Mouse (Mus musculus) cerebellum, adult 9-11 months (tissue): Measurements from ENCODE around the gene Galnt13.
A peak's percentile ranks its signal among the peaks of the same experiment; 100 is the strongest.
"Not testable (repeated sequence)": the region's sequence is repeated elsewhere in the genome, so short reads cannot be mapped to it uniquely, and the experiment has no call there.

Source experiments
- DNase-seq: peaks from one replicate; pipeline ENCODE4 v3.0.0; 2022

The Galnt13 gene

DNA sequence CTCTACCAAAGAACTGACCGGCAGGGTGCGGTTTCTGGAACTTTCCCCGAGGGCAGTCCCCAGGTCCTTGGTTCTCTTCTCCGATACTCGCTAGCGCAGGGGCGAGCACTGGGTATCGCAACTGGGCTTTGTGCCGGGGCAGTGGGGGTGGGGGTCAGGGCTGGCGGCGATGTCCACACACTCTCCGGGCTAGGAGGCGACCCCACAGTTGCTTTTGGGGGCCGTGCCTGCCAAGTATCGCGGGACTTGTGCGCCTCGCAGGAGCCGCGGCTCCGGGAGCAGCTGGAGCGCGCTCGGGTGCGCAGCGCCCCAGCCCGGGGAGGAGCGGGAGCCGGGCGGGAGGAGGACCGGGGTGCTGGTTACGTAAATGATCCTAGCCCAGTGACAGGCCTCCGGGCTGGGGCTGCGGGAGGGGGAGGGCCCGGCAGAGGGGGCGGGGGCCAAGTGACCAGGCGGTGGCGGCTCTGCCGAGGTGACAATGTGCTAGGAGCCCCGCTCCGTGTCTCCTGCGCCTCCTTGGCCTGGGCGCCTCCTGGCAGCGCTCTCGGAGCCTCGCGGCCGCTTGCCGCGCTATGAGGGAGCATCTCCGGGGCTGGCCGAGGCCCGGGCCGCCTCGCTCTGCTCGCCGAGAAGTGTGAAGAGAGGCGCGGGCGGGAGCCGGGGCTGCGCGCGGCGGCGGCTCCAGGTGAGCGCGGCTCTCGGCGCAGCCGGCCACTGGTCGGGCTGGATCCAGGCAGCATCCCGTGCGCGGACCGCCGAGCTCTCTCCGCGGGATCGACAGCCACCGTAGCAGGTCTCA lies at the start of gene Galnt13:
Galnt13 (plus strand) TSS at position 381 of the 799 bp plus-strand sequence.
- peak; percentile 96 for DNase-seq

DNA sequence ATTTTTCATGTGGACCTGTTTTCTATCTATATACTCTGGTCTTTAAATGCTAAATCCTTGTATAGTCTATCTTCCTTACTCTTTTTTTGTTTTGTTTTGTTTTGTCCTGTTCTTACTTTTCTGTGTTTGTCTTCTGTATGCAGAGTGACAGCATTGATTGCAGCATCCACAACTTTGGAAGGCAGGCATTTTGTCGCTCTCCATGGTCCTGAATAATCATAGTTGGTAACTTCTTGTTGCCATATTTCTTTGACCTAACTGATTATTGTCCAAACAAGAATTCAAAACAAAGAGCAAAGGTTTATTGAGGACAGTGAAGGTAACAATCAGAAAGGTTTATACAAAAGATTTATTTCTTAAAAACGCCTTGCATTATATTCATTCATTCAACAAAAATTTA lies 5.1 kb upstream of the Galnt13 start:
- DNase-seq = no peak

DNA sequence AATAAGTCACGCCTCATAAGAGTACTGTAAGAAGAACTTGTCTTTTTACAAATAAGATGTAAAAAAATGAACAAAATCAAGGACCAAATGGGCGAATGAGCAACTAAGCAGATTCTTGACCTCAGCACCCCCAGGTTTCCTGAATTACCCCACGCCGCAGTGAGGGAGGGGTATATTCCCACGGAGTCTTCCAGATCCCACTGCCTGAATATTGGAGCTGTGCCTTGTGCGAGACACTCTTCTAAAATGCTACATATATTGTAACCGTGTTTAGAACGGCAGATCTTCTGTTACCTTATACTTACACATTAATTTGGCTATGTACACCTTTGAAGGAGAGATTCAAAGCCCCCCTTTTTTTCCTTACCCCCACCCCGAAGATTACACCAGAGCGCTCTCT lies 737 bp upstream of the Galnt13 start:
- DNase-seq = peak; percentile 62

DNA sequence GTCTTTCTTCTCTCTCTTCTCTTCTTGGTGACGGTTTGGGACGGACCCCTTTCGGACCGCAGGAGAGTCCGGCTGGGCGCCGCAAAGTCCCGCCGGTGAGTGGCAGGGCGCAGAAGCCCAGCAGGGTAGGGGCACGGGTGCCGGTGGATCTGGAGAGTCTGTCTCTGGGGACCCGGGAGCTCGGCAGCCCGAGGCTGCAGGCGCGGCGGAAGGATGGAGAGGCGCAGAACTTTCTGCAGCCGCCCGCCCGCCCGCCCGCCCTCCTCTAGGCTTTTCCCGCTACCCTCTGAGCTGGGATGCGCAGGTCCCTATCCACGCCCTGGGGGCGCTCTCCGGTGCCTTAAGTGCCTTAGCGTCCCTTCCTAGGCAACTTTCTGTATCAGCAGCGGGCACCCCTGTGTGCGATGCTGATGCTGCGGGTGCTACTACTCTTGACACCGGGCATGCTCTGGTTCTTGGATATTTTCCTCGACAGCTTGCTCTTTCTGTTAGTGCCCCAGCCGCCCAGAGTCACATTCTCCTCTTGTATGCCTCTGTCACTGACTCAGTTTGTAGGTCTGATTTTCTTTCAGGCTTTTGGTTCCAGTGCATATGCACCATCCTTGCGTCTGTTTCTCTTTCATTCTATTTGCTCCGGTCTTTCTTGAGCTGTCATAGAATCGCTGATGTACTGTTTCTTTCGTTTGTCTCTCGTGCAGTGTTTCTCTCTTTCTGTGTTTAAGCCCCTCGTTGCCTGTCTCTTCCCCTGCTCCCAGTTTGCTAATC lies 801 bp downstream of the Galnt13 start:
- DNase-seq = peak; percentile 80

DNA sequence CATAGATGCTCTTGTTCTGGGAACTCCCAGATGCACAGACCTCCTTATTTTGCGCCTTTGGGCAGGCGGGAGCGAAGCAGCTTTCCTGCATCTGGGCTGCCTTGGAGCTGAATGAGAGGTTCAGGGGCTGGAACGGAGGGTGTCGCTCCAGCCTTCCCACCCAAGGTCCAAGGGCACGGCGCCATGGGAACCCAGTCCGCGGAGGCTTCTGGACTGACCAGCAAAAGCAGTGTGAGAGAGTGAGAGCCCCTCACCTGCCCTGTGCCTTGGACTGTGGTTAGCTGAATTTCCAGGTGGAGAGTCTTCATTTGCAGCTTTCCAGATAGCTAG lies 1.3 kb downstream of the Galnt13 start:
- peak; percentile 76 for DNase-seq

DNA sequence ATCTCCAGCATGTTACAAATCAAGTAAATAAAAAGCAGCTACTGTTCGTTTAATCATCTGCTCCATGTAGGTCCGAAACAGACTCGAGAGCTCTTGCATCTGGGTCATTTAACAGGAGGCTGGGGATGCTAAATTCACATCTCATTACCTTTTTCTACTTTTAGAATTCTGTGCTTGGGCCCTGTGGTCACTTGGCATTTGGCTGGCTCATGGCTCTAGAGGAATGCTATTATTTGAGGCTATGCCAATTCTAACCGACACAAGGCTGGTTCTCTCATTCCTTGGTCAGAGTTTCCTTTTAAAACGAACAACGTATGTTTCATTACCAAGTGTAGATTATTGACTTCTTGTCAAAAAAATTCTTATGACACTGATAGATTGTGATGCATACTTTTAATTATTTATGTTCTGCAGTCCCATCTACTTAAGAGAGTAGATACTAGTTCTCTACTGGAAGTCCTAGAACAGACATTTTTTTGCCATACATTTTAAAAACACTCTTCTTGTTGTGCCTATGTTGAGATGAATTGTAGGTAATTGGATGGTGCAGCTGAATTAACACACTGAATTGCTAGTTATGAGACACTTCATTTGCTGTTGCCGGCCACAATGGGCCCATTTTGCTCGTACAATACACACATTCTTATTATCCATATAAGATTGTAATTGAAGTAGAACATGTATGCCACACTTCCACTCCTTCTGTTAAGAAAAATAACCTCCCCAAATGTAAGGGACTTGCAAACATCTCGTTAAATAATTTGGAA lies 6.8 kb downstream of the Galnt13 start:
- DNase-seq = peak; percentile 88

DNA sequence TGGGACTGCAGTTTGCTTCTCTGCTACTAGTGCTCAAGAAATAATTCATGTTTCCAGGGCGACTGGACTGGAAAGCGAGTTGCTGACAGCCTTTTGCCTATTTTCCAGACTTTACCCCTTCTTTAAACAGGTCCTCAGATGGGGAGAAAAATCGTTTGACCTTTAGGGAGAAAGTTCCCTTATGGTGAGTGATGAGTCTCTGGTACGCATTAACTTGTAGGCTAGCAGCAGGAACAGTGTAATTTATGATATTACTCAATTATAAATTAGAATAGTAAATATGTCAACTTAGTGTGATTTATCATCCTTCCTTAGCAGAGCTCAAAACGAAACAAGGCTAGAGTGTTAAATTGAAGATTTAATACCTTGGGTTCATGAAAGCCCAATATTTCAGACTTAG lies 47.3 kb downstream of the Galnt13 start:
- no peak for DNase-seq

DNA sequence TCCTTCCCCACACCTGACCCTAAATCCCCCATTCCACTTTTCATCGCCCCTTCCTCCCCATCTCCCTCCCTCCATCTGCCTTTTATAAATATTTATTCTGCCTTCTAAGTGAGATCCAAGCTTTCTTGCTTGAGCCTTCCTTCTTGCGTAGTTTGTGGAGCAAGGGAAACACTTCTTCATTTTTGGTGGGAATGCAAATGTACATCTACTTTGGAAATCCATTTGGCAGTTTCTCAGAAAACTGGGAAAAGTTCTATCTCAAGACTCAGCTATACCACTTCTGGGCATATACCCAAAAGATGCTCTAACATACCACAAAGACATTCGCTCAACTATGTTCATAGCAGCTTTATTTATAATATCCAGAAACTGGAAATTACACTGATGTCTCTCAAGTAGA lies 86.9 kb downstream of the Galnt13 start:
- DNase-seq = no peak

DNA sequence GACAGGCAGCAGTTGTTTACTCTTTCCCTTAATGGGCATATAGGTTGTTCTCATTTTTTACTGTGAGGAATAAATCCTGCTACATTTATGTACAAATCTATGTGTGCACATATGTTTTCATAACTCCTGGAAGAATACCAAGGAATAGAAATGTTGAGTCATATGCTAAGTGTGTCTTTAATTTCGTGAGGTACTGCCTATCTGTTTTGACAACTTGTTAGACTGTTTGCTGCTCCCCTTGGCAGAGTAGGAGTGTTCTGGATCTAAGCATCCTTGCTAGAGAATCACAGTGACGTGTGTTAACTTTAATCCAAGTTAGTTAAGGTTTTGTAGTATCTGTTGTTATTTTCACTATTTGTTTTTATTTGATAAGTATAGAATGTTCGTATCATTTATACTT lies 91.0 kb downstream of the Galnt13 start:
- no peak for DNase-seq

DNA sequence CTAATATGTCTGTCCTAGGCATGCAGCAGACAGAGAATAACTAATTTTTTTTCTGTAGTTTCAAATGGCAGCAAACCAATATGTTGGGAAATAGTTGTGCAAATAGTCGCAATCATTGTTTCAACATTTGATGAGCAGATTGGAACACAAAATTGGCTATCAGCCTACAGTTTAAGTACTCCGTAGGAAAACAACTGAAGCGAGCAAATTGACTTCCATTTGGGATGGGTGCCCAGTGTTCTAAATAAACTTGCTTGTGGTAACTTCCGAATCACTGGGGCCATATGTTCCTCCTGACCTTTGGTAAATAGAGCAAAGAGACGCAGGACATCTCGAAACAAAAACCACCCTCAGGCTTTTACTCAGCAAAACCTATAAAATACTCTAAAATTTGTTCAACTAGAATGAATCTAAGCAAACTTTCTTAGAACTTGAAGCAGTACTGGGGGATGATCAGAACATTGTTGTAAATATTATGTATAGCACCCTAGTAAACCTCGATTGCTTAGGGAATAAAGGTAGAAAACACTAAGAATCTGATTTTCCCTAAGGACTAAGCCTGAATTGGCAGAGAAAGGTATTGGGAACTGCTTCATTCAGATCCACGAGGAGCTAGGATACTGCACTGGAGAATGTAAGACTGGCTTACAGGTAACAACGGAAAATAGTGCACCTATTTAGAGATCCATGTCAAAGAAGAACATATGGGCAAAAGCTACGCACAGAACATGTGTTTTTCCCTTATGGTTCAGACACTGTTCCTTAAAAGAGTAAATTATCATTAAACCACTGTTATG lies 122.4 kb downstream of the Galnt13 start:
- DNase-seq = peak; percentile 91

DNA sequence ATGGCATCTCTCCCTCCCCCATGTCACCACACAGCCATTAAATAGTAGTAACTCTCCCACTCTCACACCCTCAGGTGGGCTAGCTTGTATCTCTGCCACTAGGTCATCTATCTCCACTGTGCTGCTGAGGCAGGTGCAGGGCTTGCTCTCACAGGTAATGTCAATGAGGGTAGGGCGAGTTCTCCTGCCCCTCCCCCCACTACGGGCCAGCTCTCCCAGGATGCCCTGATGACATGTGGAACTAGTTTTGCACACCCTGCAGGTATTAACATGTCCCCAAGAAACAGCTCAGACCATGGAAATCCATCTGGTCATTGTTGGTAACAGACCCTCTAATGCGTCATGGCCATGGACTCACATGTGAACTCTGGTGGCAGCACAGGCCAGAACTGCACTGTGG lies 129.0 kb downstream of the Galnt13 start:
- no peak for DNase-seq

DNA sequence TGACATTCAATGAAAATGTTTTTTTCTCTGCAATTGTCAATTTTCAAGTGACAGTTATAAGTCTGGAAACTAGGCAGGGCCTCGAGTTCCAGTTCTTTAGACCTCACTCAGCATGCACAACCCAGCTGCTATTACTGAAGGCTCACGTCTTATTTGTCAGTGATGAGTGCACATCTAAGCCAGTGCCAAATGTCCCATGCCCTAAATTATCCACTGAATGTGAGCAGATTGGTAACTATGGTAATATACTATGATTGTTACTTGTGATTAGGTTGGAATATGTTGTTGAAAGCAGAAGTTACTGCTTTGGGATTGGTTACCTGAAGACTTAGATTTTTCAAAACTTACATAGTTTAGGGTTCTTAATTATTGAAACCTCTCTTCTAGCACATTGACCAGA lies 131.1 kb downstream of the Galnt13 start:
- DNase-seq = no peak

DNA sequence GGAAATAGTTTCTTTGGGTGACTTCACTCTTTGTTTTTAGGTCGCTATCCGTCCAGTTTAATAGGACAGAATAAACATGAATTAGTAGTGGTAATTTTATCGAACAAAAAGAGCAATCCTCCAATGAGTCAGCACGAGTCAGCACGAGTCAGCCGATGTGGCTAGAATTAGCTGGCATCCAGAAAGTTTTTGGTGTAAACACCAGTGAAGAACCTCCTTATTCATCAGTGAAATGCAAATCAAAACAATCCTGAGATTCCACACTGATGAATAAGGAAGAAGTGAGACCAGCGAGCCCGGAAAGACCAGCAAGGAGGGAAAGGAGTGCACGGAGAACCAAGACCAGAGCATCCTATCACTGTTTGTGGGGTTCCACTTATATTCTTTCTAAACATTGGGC lies 131.5 kb downstream of the Galnt13 start:
- no peak for DNase-seq

DNA sequence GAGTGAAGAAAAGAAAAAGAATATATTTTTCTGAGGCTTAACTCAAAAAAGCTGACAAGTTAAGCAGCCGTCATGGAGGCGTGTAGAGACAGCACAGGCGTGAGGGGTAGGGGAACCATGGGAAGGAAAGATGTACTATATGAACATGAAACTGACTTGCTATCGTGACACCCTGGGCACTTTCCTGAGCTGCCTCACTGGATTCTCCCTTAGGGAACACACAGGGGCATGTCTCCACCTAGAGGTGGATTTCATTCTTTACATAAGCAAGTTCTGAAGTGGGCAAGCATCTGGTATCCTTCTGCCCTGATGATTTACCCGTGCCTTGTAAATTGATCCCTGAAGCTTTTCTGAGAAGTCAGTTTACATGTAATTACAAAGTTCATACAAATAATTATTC lies 277.7 kb downstream of the Galnt13 start:
- DNase-seq = not testable (repeated sequence)

DNA sequence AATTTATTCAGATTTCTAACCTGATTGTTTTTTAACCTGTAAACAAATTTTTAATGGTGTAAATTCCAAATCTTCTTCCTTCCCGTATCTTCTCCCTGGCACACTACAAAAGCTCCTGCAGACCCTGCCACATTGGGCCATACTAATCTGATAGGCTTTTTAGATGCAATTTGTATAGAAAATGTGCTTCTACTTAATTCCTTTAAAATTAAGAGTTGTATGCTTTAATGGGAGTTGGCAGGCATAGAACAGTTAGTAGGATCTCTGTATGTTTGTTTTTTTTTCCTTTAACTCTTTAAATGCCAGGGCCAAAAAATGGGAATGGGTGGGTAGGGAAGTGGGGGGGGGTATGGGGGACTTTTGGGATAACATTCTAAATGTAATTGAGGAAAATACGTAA lies 315.1 kb downstream of the Galnt13 start:
- DNase-seq = no peak

DNA sequence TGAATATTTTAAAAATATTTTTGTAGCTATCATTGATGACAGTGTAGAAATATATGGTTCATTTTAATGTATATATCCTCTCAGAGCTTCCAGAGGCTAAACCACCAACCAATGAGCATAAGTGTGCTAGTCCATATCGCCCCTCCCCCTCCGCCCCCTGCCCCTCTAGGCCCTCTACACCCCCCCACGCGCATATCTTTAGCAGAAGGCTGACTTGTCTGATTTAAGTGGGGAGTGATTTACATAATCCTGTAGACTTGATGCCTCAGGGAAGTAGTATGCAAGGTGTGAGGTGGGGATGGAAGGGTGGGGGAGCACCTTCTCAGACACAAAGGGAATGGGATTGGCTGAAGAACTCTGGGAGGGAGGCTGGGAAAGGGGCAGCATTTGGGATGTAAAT lies 323.7 kb downstream of the Galnt13 start:
- DNase-seq = no peak

DNA sequence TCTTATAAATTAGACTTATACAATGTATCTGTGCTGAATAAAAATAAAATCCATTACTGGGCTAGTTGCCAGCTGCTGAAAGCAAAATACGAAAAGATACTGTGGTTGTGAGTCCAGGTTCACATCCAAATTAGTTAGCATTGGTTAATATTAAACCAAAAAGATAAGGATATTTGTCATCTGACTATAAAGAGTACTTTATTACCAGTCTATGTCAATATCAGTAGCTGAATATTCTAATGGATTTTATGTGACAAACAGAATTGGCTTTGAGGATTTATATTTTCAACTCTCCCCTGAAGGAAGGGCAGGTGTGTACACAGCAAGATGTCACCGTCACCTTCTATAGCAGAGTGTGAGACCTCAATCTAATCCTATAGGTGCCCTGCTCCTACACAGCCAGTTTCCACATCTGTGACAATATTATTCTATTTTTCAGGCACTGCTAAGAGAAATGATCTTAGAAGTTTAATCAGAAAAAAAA lies 342.7 kb downstream of the Galnt13 start:
- no peak for DNase-seq

DNA sequence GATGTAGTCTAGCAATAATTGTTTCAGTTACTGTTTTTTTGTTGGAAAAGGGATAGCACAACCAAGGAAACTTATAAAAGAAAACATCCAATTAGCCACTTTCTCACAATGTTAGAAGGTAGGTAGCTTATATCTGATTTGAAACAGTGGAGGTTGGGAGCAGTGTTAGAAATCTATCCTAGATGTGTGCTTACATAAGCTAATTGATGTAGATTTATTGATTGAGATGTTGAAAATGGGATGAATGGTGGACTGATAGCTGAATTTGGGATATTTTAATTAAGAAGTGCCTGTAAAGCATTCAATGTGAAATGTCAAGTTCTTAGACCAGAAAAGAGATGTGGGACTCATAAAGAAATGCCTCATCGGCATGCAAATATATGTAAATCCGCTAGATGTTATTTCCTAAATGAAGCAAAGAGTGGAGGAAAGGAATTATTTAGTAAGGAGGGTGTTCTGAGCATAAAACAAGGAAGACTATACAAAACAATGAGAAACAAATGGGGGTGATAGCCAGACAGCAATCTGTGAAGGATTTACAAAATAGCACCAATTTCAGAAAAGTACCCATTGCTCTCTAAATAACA lies 377.6 kb downstream of the Galnt13 start:
- no peak for DNase-seq

DNA sequence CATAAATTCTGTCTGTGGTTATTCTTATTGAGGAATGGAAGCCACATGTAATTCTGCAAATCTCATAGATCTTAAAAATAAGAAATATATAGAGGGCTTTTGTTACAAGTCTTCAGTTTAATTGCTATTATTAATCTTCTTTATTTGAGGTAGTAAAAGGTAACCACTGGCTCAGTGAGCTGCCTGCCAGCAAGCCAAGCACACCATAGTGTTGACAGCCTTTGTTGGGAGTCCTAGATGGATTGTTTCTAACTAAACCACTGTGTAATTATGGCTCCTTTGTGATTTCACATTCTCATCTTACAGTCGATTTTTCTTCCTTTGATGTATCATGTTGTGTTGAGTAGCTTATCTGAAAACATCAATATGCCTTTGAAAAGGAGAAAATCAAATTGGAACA lies 405.1 kb downstream of the Galnt13 start:
- no peak for DNase-seq

DNA sequence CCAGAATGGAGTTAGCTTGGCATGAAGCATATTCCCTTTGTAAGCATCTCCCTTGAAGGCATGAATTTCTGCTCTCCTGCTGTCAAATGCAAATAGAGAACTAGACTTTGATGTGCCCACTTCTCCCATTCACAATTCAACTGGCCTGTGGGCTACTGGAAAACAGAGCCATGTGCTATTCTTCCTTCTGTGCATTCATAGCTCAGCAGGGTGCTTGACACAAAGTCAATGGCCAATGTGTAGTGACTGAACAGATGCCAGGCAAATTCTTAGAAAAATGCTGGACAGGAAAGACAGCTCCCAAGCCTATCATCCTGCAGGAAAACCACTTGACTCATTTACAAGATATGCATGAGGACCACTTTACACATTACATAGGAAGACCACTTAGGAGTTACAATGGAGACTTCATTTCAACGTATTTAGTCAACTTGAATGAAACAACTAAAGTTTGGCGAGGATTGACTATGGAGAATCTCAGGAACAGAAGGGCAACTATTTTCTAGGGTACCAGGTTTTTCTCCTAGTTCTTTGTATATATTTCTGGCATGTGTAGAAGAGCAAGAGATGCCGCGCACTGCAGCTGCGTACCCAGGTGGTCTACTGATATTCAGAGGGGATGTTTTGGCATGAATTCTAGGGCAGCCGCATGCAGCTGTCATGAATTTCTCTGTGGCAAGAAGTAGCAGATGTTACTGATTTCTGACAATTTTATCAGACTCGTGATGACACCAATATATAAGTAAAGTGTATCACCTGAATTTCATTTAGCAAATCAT lies 470.4 kb downstream of the Galnt13 start:
- DNase-seq = peak; percentile 76

DNA sequence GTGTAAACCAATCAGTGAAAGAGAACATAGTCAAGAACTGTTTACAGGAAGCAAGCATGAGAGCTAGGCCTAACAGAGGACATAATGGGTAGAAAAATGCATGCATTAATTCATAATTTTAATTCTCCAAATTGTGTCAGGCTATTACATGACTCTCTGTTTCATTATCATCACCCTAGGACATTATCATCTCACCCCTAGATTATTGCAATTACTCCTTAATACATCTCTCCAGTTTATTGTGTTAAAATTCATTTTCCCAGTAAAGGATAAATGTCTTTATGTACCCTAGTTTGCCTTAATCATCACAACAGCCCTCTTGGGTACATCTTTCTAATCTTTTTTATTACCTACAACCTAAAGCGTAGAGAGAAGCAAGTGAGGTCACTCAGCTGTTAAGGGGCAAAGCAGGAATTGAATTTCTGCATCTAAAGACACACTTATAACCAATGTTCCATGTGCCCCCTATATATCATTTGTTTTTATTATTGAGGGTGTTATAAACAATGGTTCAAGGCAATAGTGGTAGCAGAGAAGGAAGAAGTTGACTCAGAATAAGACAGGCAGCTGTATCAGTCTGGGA lies 479.1 kb downstream of the Galnt13 start:
- DNase-seq = no peak
